Mouse (Mus musculus) MEL (cell line): ENCODE measurements around the gene Tex264. TPM values are rescaled to one million over a fixed set of nuclear protein-coding genes. Genes with fewer than 3 reads are reported as not detected.
A peak's percentile ranks its signal among the peaks of the same experiment; 100 is the strongest.

Experiments used
- DNase-seq: peaks from one replicate; pipeline ENCODE4 v3.0.0; 2011; ENCODE audit warnings: low read depth, low spot score
- H3K27ac ChIP-seq: 2 replicates; pipeline ENCODE4 v1.5.1; 2012; ENCODE audit warnings: low read depth, mild to moderate bottlenecking, control low read depth, low read length, moderate library complexity; ENCODE audit not compliant: control insufficient read depth
- H3K27me3 ChIP-seq, 2 experiments: fragments of 150-350 bp in 1 of 2; sonication (generic) in 1 of 2; 2 replicates each; pipeline ENCODE4 v1.6.1; 2012; ENCODE audit warnings: low read length in 2 of 2, mild to moderate bottlenecking in 2 of 2, improper control_type of control experiment in 1 of 2, moderate library complexity in 1 of 2; ENCODE audit not compliant: insufficient read depth in 2 of 2, control insufficient read depth in 1 of 2
- H3K36me3 ChIP-seq, 2 experiments: 2 replicates each; pipeline ENCODE4 v1.6.1; 2012 to 2014; ENCODE audit warnings: low read length in 2 of 2, improper control_type of control experiment in 1 of 2, inconsistent platforms in 1 of 2, mild to moderate bottlenecking in 1 of 2; ENCODE audit not compliant: insufficient read depth in 2 of 2, control insufficient read depth in 1 of 2
- H3K4me1 ChIP-seq, 2 experiments: fragments of 150-350 bp in 1 of 2; sonication (generic) in 1 of 2; 2 replicates each; pipeline ENCODE4 v1.6.1; 2012; ENCODE audit warnings: low read length in 2 of 2, improper control_type of control experiment in 1 of 2, mild to moderate bottlenecking in 1 of 2; ENCODE audit not compliant: insufficient read depth in 2 of 2, control insufficient read depth in 1 of 2
- H3K4me3 ChIP-seq, 2 experiments: fragments of 150-350 bp in 1 of 2; sonication (generic) in 1 of 2; 2 replicates each; pipeline ENCODE4 v1.5.1; 2012; ENCODE audit warnings: low read depth in 2 of 2, low read length in 2 of 2, mild to moderate bottlenecking in 2 of 2, moderate library complexity in 2 of 2, control low read depth in 1 of 2, improper control_type of control experiment in 1 of 2; ENCODE audit not compliant: control insufficient read depth in 1 of 2, insufficient read depth in 1 of 2
- H3K79me2 ChIP-seq: 2 replicates; pipeline ENCODE4 v1.6.1; 2012; ENCODE audit warnings: mild to moderate bottlenecking, low read length, moderate library complexity; ENCODE audit not compliant: control insufficient read depth, poor library complexity, insufficient read depth
- H3K9ac ChIP-seq: 2 replicates; pipeline ENCODE4 v1.6.1; 2012; ENCODE audit warnings: low read depth, mild to moderate bottlenecking, control low read depth, low read length, moderate library complexity; ENCODE audit not compliant: control insufficient read depth, poor library complexity, severe bottlenecking
- H3K9me3 ChIP-seq: fragments of 150-350 bp; sonication (generic); replicated peaks from 2 replicates; pipeline ENCODE4 v1.6.1; 2012; ENCODE audit warnings: mild to moderate bottlenecking, low read length, improper control_type of control experiment, moderate library complexity; ENCODE audit not compliant: insufficient read depth
- CHD1 ChIP-seq: IDR thresholded peaks from 2 replicates; pipeline ENCODE4 v1.6.1; 2012; ENCODE audit warnings: low read depth, mild to moderate bottlenecking, inconsistent platforms, low read length, improper control_type of control experiment
- CHD2 ChIP-seq: IDR thresholded peaks from 2 replicates; pipeline ENCODE4 v1.6.1; 2011; ENCODE audit warnings: low read length, improper control_type of control experiment
- CTCF ChIP-seq, 3 experiments: IDR thresholded peaks in 2 of 3; conservative IDR thresholded peaks in 1 of 3; 2 replicates each; pipeline ENCODE4 v1.5.1; 2011 to 2012; ENCODE audit warnings: low read length in 3 of 3, low read depth in 2 of 3, mild to moderate bottlenecking in 2 of 3, improper control_type of control experiment in 1 of 3, inconsistent platforms in 1 of 3, mixed read lengths in 1 of 3, moderate library complexity in 1 of 3; ENCODE audit not compliant: control insufficient read depth in 1 of 3, insufficient read depth in 1 of 3, poor library complexity in 1 of 3, severe bottlenecking in 1 of 3
- ELF1 ChIP-seq: IDR thresholded peaks from 2 replicates; pipeline ENCODE4 v1.6.1; 2014; ENCODE audit warnings: low read depth, mild to moderate bottlenecking, inconsistent platforms, low read length, improper control_type of control experiment, moderate library complexity
- EP300 ChIP-seq, 2 experiments: IDR thresholded peaks; 2 replicates each; pipeline ENCODE4 v1.6.1; 2011; ENCODE audit warnings: improper control_type of control experiment in 2 of 2, low read length in 2 of 2, low read depth in 1 of 2, mild to moderate bottlenecking in 1 of 2
- ETS1 ChIP-seq: IDR thresholded peaks from 2 replicates; pipeline ENCODE4 v1.6.1; 2012; ENCODE audit warnings: low read depth, mild to moderate bottlenecking, inconsistent platforms, low read length, improper control_type of control experiment, moderate library complexity
- MAZ ChIP-seq: IDR thresholded peaks from 2 replicates; pipeline ENCODE4 v1.6.1; 2012; ENCODE audit warnings: low read depth, mild to moderate bottlenecking, inconsistent platforms, low read length, improper control_type of control experiment
- MEF2A ChIP-seq: IDR thresholded peaks from 2 replicates; pipeline ENCODE4 v1.6.1; 2014; ENCODE audit warnings: low read depth, mild to moderate bottlenecking, inconsistent platforms, low read length, improper control_type of control experiment; ENCODE audit not compliant: poor library complexity, insufficient replicate concordance, severe bottlenecking; ENCODE audit errors: extremely low read depth
- MXI1 ChIP-seq: IDR thresholded peaks from 2 replicates; pipeline ENCODE4 v1.6.1; 2011; ENCODE audit warnings: mild to moderate bottlenecking, low read depth, low read length, improper control_type of control experiment
- MYC ChIP-seq: IDR thresholded peaks from 2 replicates; pipeline ENCODE4 v1.6.1; 2011; ENCODE audit warnings: low read depth, mild to moderate bottlenecking, low read length, improper control_type of control experiment, moderate library complexity
- POLR2A ChIP-seq, 2 experiments: IDR thresholded peaks; 2 replicates each; pipeline ENCODE4 v1.6.1; 2011 to 2012; ENCODE audit warnings: low read length in 2 of 2, mild to moderate bottlenecking in 2 of 2, control low read depth in 1 of 2, improper control_type of control experiment in 1 of 2, low read depth in 1 of 2, moderate library complexity in 1 of 2; ENCODE audit not compliant: control insufficient read depth in 1 of 2, insufficient read depth in 1 of 2, poor library complexity in 1 of 2
- POLR2AphosphoS5 ChIP-seq: IDR thresholded peaks from 2 replicates; pipeline ENCODE4 v1.6.1; 2012; ENCODE audit warnings: low read depth, borderline replicate concordance, mild to moderate bottlenecking, inconsistent platforms, low read length, moderate library complexity, mixed read lengths
- RAD21 ChIP-seq: IDR thresholded peaks from 2 replicates; pipeline ENCODE4 v1.6.1; 2011; ENCODE audit warnings: mild to moderate bottlenecking, low read depth, low read length, improper control_type of control experiment
- SIN3A ChIP-seq: IDR thresholded peaks from 2 replicates; pipeline ENCODE4 v1.6.1; 2012; ENCODE audit warnings: low read length, improper control_type of control experiment, inconsistent platforms
- SMC3 ChIP-seq: IDR thresholded peaks from 2 replicates; pipeline ENCODE4 v1.6.1; 2011; ENCODE audit warnings: low read depth, low read length, improper control_type of control experiment
- TAL1 ChIP-seq: IDR thresholded peaks from 2 replicates; pipeline ENCODE4 v1.6.1; 2012; ENCODE audit warnings: mild to moderate bottlenecking, inconsistent platforms, low read length, moderate library complexity, mixed read lengths
- TCF12 ChIP-seq: IDR thresholded peaks from 2 replicates; pipeline ENCODE4 v1.6.1; 2014; ENCODE audit warnings: low read depth, mild to moderate bottlenecking, inconsistent platforms, low read length, improper control_type of control experiment, moderate library complexity
- USF1 ChIP-seq: IDR thresholded peaks from 2 replicates; pipeline ENCODE4 v1.6.1; 2014; ENCODE audit warnings: low read depth, mild to moderate bottlenecking, inconsistent platforms, low read length, improper control_type of control experiment, moderate library complexity
- ZC3H11A ChIP-seq: IDR thresholded peaks from 2 replicates; pipeline ENCODE4 v1.6.1; 2012; ENCODE audit warnings: low read depth, mild to moderate bottlenecking, inconsistent platforms, low read length, improper control_type of control experiment
- ZMIZ1 ChIP-seq: IDR thresholded peaks from 2 replicates; pipeline ENCODE4 v1.6.1; 2012; ENCODE audit warnings: low read depth, mild to moderate bottlenecking, inconsistent platforms, low read length, improper control_type of control experiment, moderate library complexity
- ZNF384 ChIP-seq: IDR thresholded peaks from 2 replicates; pipeline ENCODE4 v1.6.1; 2012; ENCODE audit warnings: low read depth, mild to moderate bottlenecking, inconsistent platforms, low read length, improper control_type of control experiment
- polyA plus RNA-seq, 2 experiments: library from polyadenylated mRNA; stranded (reverse) in 1 of 2; unstranded in 1 of 2; fragments of >175 nt in 1 of 2; fragments of >200 nt in 1 of 2; gene quantifications; 2 replicates each; pipeline versions ENCODE4 v1.2.1 to v1.2.4; 2012; ENCODE audit warnings: low replicate concordance in 2 of 2, low read depth in 1 of 2; ENCODE audit not compliant: insufficient read length in 2 of 2, insufficient read depth in 1 of 2, missing spikeins in 1 of 2
- total RNA-seq: library from RNA; depleted of rRNA; stranded (reverse); fragments of 300-350 nt; gene quantifications from 2 replicates; pipeline ENCODE4 v1.2.3, GENCODE M21; 2012

Gene Tex264
- total and polyA plus RNA-seq, 3 experiments, result 47.1 to 87.6 TPM; not detected in 1

- DNase-seq, result peak; percentile 82
- peaks cover 0 to 4% of the 10 kb centered on the region in 2 experiments for H3K36me3 ChIP-seq
- H3K9me3 ChIP-seq, result no peaks in the 10 kb centered on the region
- H3K9ac ChIP-seq, result no peak overlapping the region
- TF ChIP-seq MAZ (no peak), SMC3 (peak; percentile 70), MXI1 (no peak), MEF2A (no peak), CTCF (IDR thresholded peaks at IDR 0.05 in 2 of 3, conservative IDR thresholded peaks at IDR 0.05 in 1 of 3; ENCODE audit: control insufficient read depth in 1 of 3, insufficient read depth in 1 of 3, low read depth in 2 of 3, low read length in 3 of 3, poor library complexity in 1 of 3, severe bottlenecking in 1 of 3) (peak; percentile 70 to 99 (median 86)), RAD21 (peak; percentile 89), CHD2 (no peak), ZC3H11A (peak; percentile 63), SIN3A (peak; percentile 47), TCF12 (no peak), USF1 (0 out of 2 replicates have a peak, but pooled peaks have one; percentile 18)
- H3K27ac ChIP-seq, result no peak overlapping the region
- peaks cover 0 to 1% of the 10 kb centered on the region in 2 experiments; a peak in 1 of 4 replicates for H3K4me1 ChIP-seq
- H3K79me2 ChIP-seq, result no peaks in the 10 kb centered on the region
- H3K4me3 ChIP-seq, result no peak overlapping the region
- H3K27me3 ChIP-seq, result no peaks in the 10 kb centered on the region
Observed at GRCm38 (mm10) chr9:106675480-106675879, 10.2 kb downstream of the Tex264 start.

- TF ChIP-seq CTCF (IDR thresholded peaks at IDR 0.05 in 2 of 3, conservative IDR thresholded peaks at IDR 0.05 in 1 of 3; ENCODE audit: control insufficient read depth in 1 of 3, insufficient read depth in 1 of 3, low read depth in 2 of 3, low read length in 3 of 3, poor library complexity in 1 of 3, severe bottlenecking in 1 of 3) (no peak), POLR2AphosphoS5 (no peak), TCF12 (0 out of 2 replicates have a peak, but pooled peaks have one; percentile 37), EP300 (IDR thresholded peaks at IDR 0.05; ENCODE audit: low read depth in 1 of 2, low read length in 2 of 2) (peak; percentile 47 to 62; a peak in 2 of 4 replicates), TAL1 (no peak), SMC3 (no peak), ZNF384 (peak; percentile 83), ZMIZ1 (no peak), POLR2A (IDR thresholded peaks at IDR 0.05; ENCODE audit: control insufficient read depth in 1 of 2, insufficient read depth in 1 of 2, low read depth in 1 of 2, low read length in 2 of 2, poor library complexity in 1 of 2) (no peak), CHD1 (no peak), MYC (no peak), ELF1 (no peak), ETS1 (no peak)
- H3K36me3 ChIP-seq, result peaks cover 0 to 4% of the 10 kb centered on the region in 2 experiments
- peaks cover 0 to 1% of the 10 kb centered on the region in 2 experiments; a peak in 1 of 4 replicates for H3K4me1 ChIP-seq
- no peaks in the 10 kb centered on the region for H3K27me3 ChIP-seq
- no peak overlapping the region for H3K9ac ChIP-seq
- no peak overlapping the region for H3K27ac ChIP-seq
- no peak overlapping the region for H3K4me3 ChIP-seq
- no peaks in the 10 kb centered on the region for H3K9me3 ChIP-seq
- H3K79me2 ChIP-seq, result no peaks in the 10 kb centered on the region
- DNase-seq, result peak; percentile 49
Observed at GRCm38 (mm10) chr9:106673860-106674259, 11.9 kb downstream of the Tex264 start.
